Mouse (Mus musculus) MEL (cell line): ENCODE results near the gene Pnpla1.

ENCODE experiments used
- CTCF ChIP-seq, 3 experiments: IDR thresholded peaks in 2 of 3; conservative IDR thresholded peaks in 1 of 3; 2 replicates each; pipeline ENCODE4 v1.5.1; 2011 to 2012; ENCODE audit warnings: low read length in 3 of 3, low read depth in 2 of 3, mild to moderate bottlenecking in 2 of 3, improper control_type of control experiment in 1 of 3, inconsistent platforms in 1 of 3, mixed read lengths in 1 of 3, moderate library complexity in 1 of 3; ENCODE audit not compliant: control insufficient read depth in 1 of 3, insufficient read depth in 1 of 3, poor library complexity in 1 of 3, severe bottlenecking in 1 of 3
- KAT2A ChIP-seq: conservative IDR thresholded peaks from 2 replicates; pipeline ENCODE4 v1.6.1; 2012; ENCODE audit warnings: low read depth, low read length, improper control_type of control experiment, inconsistent platforms
- NELFE ChIP-seq: IDR thresholded peaks from 2 replicates; pipeline ENCODE4 v1.6.1; 2011; ENCODE audit warnings: low read depth, low read length, improper control_type of control experiment
- NRF1 ChIP-seq: IDR thresholded peaks from 2 replicates; pipeline ENCODE4 v1.6.1; 2014; ENCODE audit warnings: low read depth, mild to moderate bottlenecking, inconsistent platforms, low read length, improper control_type of control experiment, moderate library complexity; ENCODE audit not compliant: poor library complexity, insufficient read depth, severe bottlenecking
- POLR2A ChIP-seq, 2 experiments: IDR thresholded peaks; 2 replicates each; pipeline ENCODE4 v1.6.1; 2011 to 2012; ENCODE audit warnings: low read length in 2 of 2, mild to moderate bottlenecking in 2 of 2, control low read depth in 1 of 2, improper control_type of control experiment in 1 of 2, low read depth in 1 of 2, moderate library complexity in 1 of 2; ENCODE audit not compliant: control insufficient read depth in 1 of 2, insufficient read depth in 1 of 2, poor library complexity in 1 of 2
- POLR2AphosphoS2 ChIP-seq: IDR thresholded peaks from 2 replicates; pipeline ENCODE4 v1.6.1; 2011; ENCODE audit warnings: low read length, improper control_type of control experiment
- RAD21 ChIP-seq: IDR thresholded peaks from 2 replicates; pipeline ENCODE4 v1.6.1; 2011; ENCODE audit warnings: mild to moderate bottlenecking, low read depth, low read length, improper control_type of control experiment

- peak; percentile 28 to 61 (median 44); a peak in 5 of 6 replicates for TF ChIP-seq CTCF (IDR thresholded peaks at IDR 0.05 in 2 of 3, conservative IDR thresholded peaks at IDR 0.05 in 1 of 3; ENCODE audit: control insufficient read depth in 1 of 3, insufficient read depth in 1 of 3, low read depth in 2 of 3, low read length in 3 of 3, poor library complexity in 1 of 3, severe bottlenecking in 1 of 3)
- TF ChIP-seq NRF1, result no peak
- TF ChIP-seq POLR2AphosphoS2, result no peak
- TF ChIP-seq NELFE, result no peak
- TF ChIP-seq KAT2A, result no peak
- no peak for TF ChIP-seq POLR2A (IDR thresholded peaks at IDR 0.05; ENCODE audit: control insufficient read depth in 1 of 2, insufficient read depth in 1 of 2, low read depth in 1 of 2, low read length in 2 of 2, poor library complexity in 1 of 2)
- peak; percentile 32 for TF ChIP-seq RAD21
Observed at GRCm38 (mm10) chr17:28882810-28883209, 24.6 kb downstream of the Pnpla1 start.
